Mouse (Mus musculus) heart, adult 18-20 months (tissue): ENCODE data around the gene Pi4k2a. TPM values are rescaled to one million over a fixed set of nuclear protein-coding genes. Genes with fewer than 3 reads are reported as not detected.
"Not testable (repeated sequence)": the region's sequence is repeated elsewhere in the genome, so short reads cannot be mapped to it uniquely, and the experiment has no call there.

Experiments
- DNase-seq, 2 experiments: peaks; one replicate each; pipeline ENCODE4 v3.0.0; 2021 to 2022; ENCODE audit warnings: mixed read lengths in 1 of 2
- total RNA-seq, 2 experiments: library from RNA; stranded (reverse); gene quantifications; 2 replicates each; pipeline ENCODE4 v1.2.3; 2021

Pi4k2a gene
- total RNA-seq, 2 experiments from 2014 or later: 18.2 to 19.3 TPM

- no peak for DNase-seq
These were observed 9.8 kb upstream of the Pi4k2a start for GRCm38 (mm10) chr19:42080469-42080868.

- DNase-seq: not testable (repeated sequence)
These were observed 8.7 kb upstream of the Pi4k2a start for GRCm38 (mm10) chr19:42081613-42082012.

GRCm38 (mm10) chr19:42085690-42086089, 4.6 kb upstream of the Pi4k2a start:
- no peak for DNase-seq

- DNase-seq: peak; percentile 61
These were observed 4.1 kb upstream of the Pi4k2a start, which contains the start of gene Morn4 for GRCm38 (mm10) chr19:42086166-42086565. Gene Morn4 (minus strand): TSS chr19:42086357.

- peak; percentile 77 to 82 for DNase-seq
These were observed 1.0 kb upstream of the Pi4k2a start for GRCm38 (mm10) chr19:42089103-42089747.

- no peak for DNase-seq
These were observed 419 bp downstream of the Pi4k2a start for GRCm38 (mm10) chr19:42090637-42091141.

GRCm38 (mm10) chr19:42099406-42099805, 9.1 kb downstream of the Pi4k2a start:
- DNase-seq: no peak

GRCm38 (mm10) chr19:42104681-42105080, 14.4 kb downstream of the Pi4k2a start:
- DNase-seq: no peak

GRCm38 (mm10) chr19:42115783-42116335, 25.6 kb downstream of the Pi4k2a start:
- DNase-seq: no peak

GRCm38 (mm10) chr19:42118142-42118541, 27.9 kb downstream of the Pi4k2a start:
- DNase-seq: no peak

GRCm38 (mm10) chr19:42118596-42118995, 28.3 kb downstream of the Pi4k2a start:
- no peak for DNase-seq

GRCm38 (mm10) chr19:42120451-42120850, 30.2 kb downstream of the Pi4k2a start:
- DNase-seq: no peak

GRCm38 (mm10) chr19:42124684-42125083, 34.4 kb downstream of the Pi4k2a start:
- DNase-seq: no peak

- no peak for DNase-seq
These were observed 35.4 kb downstream of the Pi4k2a start for GRCm38 (mm10) chr19:42125501-42126218.

- no peak for DNase-seq
These were observed 35.9 kb downstream of the Pi4k2a start for GRCm38 (mm10) chr19:42126219-42126605.

GRCm38 (mm10) chr19:42127024-42127423, 36.8 kb downstream of the Pi4k2a start:
- no peak for DNase-seq

- peak in 1 of 2 experiments; percentile 29 for DNase-seq
These were observed 37.9 kb downstream of the Pi4k2a start for GRCm38 (mm10) chr19:42128052-42128740.

GRCm38 (mm10) chr19:42128787-42129508, 38.7 kb downstream of the Pi4k2a start, which contains the start of gene Avpi1:
Gene Avpi1 (minus strand): TSS chr19:42129059.
- DNase-seq: peak; percentile 97 to 99

GRCm38 (mm10) chr19:42129509-42130293, 39.4 kb downstream of the Pi4k2a start:
- no peak for DNase-seq

- DNase-seq: no peak
These were observed 40.0 kb downstream of the Pi4k2a start for GRCm38 (mm10) chr19:42130294-42130606.

GRCm38 (mm10) chr19:42131101-42131500, 40.8 kb downstream of the Pi4k2a start:
- peak in 1 of 2 experiments; percentile 50 for DNase-seq
